Mouse (Mus musculus) midbrain, embryonic 11.5 days (tissue): ENCODE measurements around the gene Dlgap4. TPM values are rescaled to one million over a fixed set of nuclear protein-coding genes. Genes with fewer than 3 reads are reported as not detected.

Experiments used
- ATAC-seq: fragments of 200-750 bp; cut with Nextera tagmentation; 2 replicates; pipeline ENCODE4 v1.8.0; 2017; ENCODE audit warnings: moderate TSS enrichment, moderate library complexity; ENCODE audit not compliant: low FRiP score
- DNase-seq: peaks from one replicate; pipeline ENCODE4 v3.0.0; 2015; ENCODE audit warnings: low spot score; ENCODE audit errors: missing footprints
- H3K27ac ChIP-seq: fragments of 300-500 bp; sonication (generic); 2 replicates; pipeline ENCODE4 v1.5.1; 2014; ENCODE audit warnings: low read depth, low read length
- H3K27me3 ChIP-seq: fragments of 300-500 bp; sonication (generic); 2 replicates; pipeline ENCODE4 v1.6.1; 2014; ENCODE audit warnings: mild to moderate bottlenecking, low read length, moderate library complexity, mixed read lengths; ENCODE audit not compliant: control insufficient read depth, insufficient read depth
- H3K36me3 ChIP-seq: fragments of 300-500 bp; sonication (generic); 2 replicates; pipeline ENCODE4 v1.6.1; 2014; ENCODE audit warnings: mild to moderate bottlenecking, low read length, moderate library complexity, mixed read lengths; ENCODE audit not compliant: control insufficient read depth, insufficient read depth
- H3K4me1 ChIP-seq: fragments of 300-500 bp; sonication (generic); 2 replicates; pipeline ENCODE4 v1.6.1; 2014; ENCODE audit warnings: low read length; ENCODE audit not compliant: control insufficient read depth, insufficient read depth
- H3K4me2 ChIP-seq: fragments of 300-500 bp; sonication (generic); 2 replicates; pipeline ENCODE4 v1.6.1; 2014; ENCODE audit warnings: mild to moderate bottlenecking, moderate library complexity
- H3K4me3 ChIP-seq: fragments of 300-500 bp; sonication (generic); 2 replicates; pipeline ENCODE4 v1.5.1; 2014; ENCODE audit warnings: low read depth, low read length
- H3K9ac ChIP-seq: fragments of 300-500 bp; sonication (generic); 2 replicates; pipeline ENCODE4 v1.6.1; 2014; ENCODE audit warnings: low read length
- H3K9me3 ChIP-seq: fragments of 300-500 bp; sonication (generic); 2 replicates; pipeline ENCODE4 v1.6.1; 2016; ENCODE audit warnings: low read length; ENCODE audit not compliant: control insufficient read depth
- WGBS: fragments of 180-500 bp; shearing (Covaris S2); extraction: QIAGEN DNeasy Blood & Tissue Kit; methylation state at CpG from one replicate; pipeline ENCODE4 v1.1.7; 2014; 5-methylcytosine and 5-hydroxymethylcytosine counted together
- polyA plus RNA-seq: library from polyadenylated mRNA; unstranded; fragments of >200 nt; fragmentation: Nextera tagmentation; extraction: Ambion mirVana; gene quantifications from 2 replicates; pipeline ENCODE4 v1.2.1, GENCODE M21; 2014

The Dlgap4 gene
- polyA plus RNA-seq, 1 experiment from 2014 or later, result 127 TPM

DNA sequence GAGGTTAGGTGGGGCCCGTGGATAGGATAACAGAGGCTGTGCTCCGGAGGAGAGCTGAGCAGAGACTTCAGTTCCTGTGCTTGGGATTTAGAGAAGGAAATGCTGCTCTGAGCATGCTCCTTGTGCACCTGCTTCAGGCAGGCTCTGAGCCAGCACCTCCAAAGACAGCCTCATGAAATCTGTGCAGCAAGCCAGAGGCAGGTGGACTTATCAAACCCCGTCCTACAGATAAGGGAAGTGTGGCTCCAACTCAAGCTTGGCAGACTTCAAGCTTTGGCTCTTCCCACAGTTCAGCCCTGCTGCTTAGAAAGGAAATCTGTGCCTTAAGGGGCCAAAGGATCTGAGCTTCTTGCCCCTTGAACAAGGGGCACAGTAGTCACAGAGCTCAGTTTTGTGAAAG is 113.4 kb downstream of the Dlgap4 start:
- no peak overlapping the region for H3K27ac ChIP-seq
- H3K4me1 ChIP-seq, result peaks cover 24% of the 10 kb centered on the region
- ATAC-seq (no peak), DNase-seq (no peak)
- H3K4me2 ChIP-seq, result no peak overlapping the region
- no peak overlapping the region for H3K4me3 ChIP-seq
- H3K9ac ChIP-seq, result no peak overlapping the region
- no peaks in the 10 kb centered on the region; the same call in 1 of the 2 replicates for H3K36me3 ChIP-seq
- H3K9me3 ChIP-seq, result no peaks in the 10 kb centered on the region
- H3K27me3 ChIP-seq, result no peaks in the 10 kb centered on the region
- WGBS, result 84% methylated on average over 3 of the region's 3 CpGs

- 73% methylated on average over 9 of the region's 10 CpGs for WGBS
- ATAC-seq, result no peak
- H3K36me3 ChIP-seq, result no peaks in the 10 kb centered on the region; the same call in 1 of the 2 replicates
- H3K27ac ChIP-seq, result no peak overlapping the region
- no peaks in the 10 kb centered on the region for H3K9me3 ChIP-seq
- no peak overlapping the region for H3K9ac ChIP-seq
- no peak overlapping the region for H3K4me3 ChIP-seq
- H3K4me1 ChIP-seq, result peaks cover 8% of the 10 kb centered on the region; the same call in 1 of the 2 replicates
- H3K27me3 ChIP-seq, result no peaks in the 10 kb centered on the region
- DNase-seq, result no peak
- H3K4me2 ChIP-seq, result no peak overlapping the region
Measured at GRCm38 (mm10) chr2:156729537-156730469, 116.3 kb downstream of the Dlgap4 start.

DNA sequence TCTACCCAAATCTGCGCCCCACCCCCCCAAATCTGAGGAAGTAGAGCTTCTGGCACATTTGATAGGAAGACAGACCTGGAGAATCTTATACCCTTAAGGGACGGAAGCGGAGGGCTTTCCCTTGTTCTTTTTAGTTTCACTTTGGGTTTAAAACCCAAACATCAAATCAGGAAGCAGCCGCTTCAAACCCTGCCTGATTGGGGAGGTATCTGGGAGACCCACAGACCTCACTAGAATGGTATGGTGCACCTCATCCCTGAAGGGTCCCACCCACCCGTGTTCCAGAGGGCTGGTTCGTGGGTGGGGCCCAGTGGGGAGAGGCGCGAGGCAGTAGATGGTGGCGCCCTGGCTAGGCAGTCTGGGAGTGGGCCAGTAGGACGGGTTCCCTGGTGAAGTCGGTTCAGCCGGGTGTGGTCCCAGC is 117.0 kb downstream of the Dlgap4 start:
- peaks cover 8% of the 10 kb centered on the region; the same call in 1 of the 2 replicates for H3K4me1 ChIP-seq
- DNase-seq (no peak), ATAC-seq (no peak)
- H3K4me3 ChIP-seq, result no peak overlapping the region
- H3K4me2 ChIP-seq, result no peak overlapping the region
- WGBS, result 84% methylated on average over 12 of the region's 12 CpGs
- no peaks in the 10 kb centered on the region for H3K9me3 ChIP-seq
- no peak overlapping the region for H3K27ac ChIP-seq
- no peak overlapping the region for H3K9ac ChIP-seq
- no peaks in the 10 kb centered on the region for H3K27me3 ChIP-seq
- no peaks in the 10 kb centered on the region; the same call in 1 of the 2 replicates for H3K36me3 ChIP-seq

- Histone ChIP-seq H3K4me3 (no peak overlapping the region), H3K4me1 (peaks cover 5% of the 10 kb centered on the region), H3K9me3 (no peaks in the 10 kb centered on the region), H3K4me2 (no peak overlapping the region), H3K36me3 (no peaks in the 10 kb centered on the region; the same call in 1 of the 2 replicates), H3K9ac (no peak overlapping the region), H3K27ac (no peak overlapping the region), H3K27me3 (no peaks in the 10 kb centered on the region)
- no peak for ATAC-seq
- DNase-seq, result no peak
Measured at GRCm38 (mm10) chr2:156731592-156731991, 118.1 kb downstream of the Dlgap4 start.

DNA sequence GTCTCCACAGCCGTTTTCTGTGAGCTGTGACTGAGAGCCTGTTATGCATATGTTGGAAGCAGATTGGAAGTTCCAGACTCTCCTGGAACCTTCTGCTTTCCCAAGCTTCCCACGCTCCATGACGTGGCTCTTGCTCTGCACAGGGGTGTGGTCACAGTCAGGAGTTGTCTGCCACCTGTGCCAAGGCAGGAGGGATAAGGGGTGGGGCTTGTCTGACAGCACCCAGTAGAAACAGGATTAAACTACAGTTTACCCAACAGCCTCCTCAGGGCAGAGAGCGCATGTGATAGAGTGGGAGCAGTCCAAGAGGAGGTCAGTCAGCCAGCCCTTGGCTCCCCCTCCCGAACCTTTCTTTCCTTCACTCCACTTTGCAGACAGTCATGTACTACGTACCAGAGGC is 118.6 kb downstream of the Dlgap4 start:
- DNase-seq (no peak), ATAC-seq (no peak)
- 83% methylated on average over 6 of the region's 6 CpGs for WGBS
- Histone ChIP-seq H3K4me2 (no peak overlapping the region), H3K27ac (no peak overlapping the region), H3K9me3 (no peaks in the 10 kb centered on the region), H3K9ac (no peak overlapping the region), H3K4me3 (no peak overlapping the region), H3K4me1 (peaks cover 3% of the 10 kb centered on the region; the same call in 1 of the 2 replicates), H3K27me3 (no peaks in the 10 kb centered on the region), H3K36me3 (no peaks in the 10 kb centered on the region; the same call in 1 of the 2 replicates)

DNA sequence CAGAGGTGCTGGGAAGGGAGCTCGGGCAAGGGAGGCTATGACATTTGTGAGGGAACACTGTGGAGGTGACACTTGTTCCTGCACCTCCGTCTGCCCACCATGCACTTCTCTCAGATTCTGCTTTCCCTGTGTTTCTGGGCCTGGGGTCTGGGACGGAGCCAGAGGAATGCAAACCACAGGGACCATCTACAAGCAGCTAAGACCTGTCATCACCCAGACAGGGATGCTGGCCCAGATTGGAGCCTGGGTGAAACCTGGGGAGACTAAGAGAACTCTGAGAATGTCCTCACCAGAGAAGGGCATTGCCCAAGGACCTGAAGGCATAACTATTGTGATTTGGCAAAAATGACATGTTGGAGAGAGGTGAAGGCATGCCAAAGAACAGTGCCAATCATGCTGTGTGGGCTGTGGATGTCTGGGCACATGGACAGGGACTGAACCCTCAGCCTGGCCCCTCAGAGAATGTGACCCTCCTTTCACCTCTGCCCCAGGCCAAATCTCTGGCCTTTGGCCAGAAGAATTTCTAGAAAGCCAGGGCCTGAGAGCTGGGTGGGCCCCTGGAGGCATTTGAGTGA is 122.3 kb downstream of the Dlgap4 start:
- Histone ChIP-seq H3K4me1 (peaks cover 3% of the 10 kb centered on the region; the same call in 1 of the 2 replicates), H3K9me3 (no peaks in the 10 kb centered on the region), H3K27me3 (no peaks in the 10 kb centered on the region), H3K4me3 (no peak overlapping the region), H3K4me2 (no peak overlapping the region), H3K27ac (no peak overlapping the region), H3K9ac (no peak overlapping the region), H3K36me3 (no peaks in the 10 kb centered on the region)
- DNase-seq, result no peak
- 77% methylated on average over 3 of the region's 3 CpGs for WGBS
- ATAC-seq, result no peak

- Histone ChIP-seq H3K36me3 (no peaks in the 10 kb centered on the region), H3K4me1 (peaks cover 6% of the 10 kb centered on the region; the same call in 1 of the 2 replicates), H3K27me3 (no peaks in the 10 kb centered on the region), H3K27ac (no peak overlapping the region), H3K4me3 (no peak overlapping the region), H3K4me2 (no peak overlapping the region), H3K9ac (no peak overlapping the region), H3K9me3 (no peaks in the 10 kb centered on the region)
- 68% methylated on average over 7 of the region's 7 CpGs for WGBS
- ATAC-seq, result no peak
- DNase-seq, result no peak
Measured at GRCm38 (mm10) chr2:156736846-156737245, 123.3 kb downstream of the Dlgap4 start.

- no peaks in the 10 kb centered on the region for H3K9me3 ChIP-seq
- no peak overlapping the region for H3K4me3 ChIP-seq
- H3K36me3 ChIP-seq, result no peaks in the 10 kb centered on the region
- DNase-seq (no peak), ATAC-seq (no peak)
- H3K4me2 ChIP-seq, result no peak overlapping the region
- no peak overlapping the region for H3K27ac ChIP-seq
- H3K27me3 ChIP-seq, result no peaks in the 10 kb centered on the region
- peaks cover 12% of the 10 kb centered on the region; the same call in 1 of the 2 replicates for H3K4me1 ChIP-seq
- H3K9ac ChIP-seq, result no peak overlapping the region
- 84% methylated on average over 7 of the region's 7 CpGs for WGBS
Measured at GRCm38 (mm10) chr2:156737976-156738375, 124.5 kb downstream of the Dlgap4 start.

- Histone ChIP-seq H3K9ac (no peak overlapping the region), H3K4me3 (no peak overlapping the region), H3K36me3 (no peaks in the 10 kb centered on the region), H3K27ac (no peak overlapping the region), H3K4me2 (no peak overlapping the region), H3K4me1 (peaks cover 10% of the 10 kb centered on the region; the same call in 1 of the 2 replicates), H3K27me3 (no peaks in the 10 kb centered on the region), H3K9me3 (no peaks in the 10 kb centered on the region)
- DNase-seq, result no peak
- 89% methylated on average over 9 of the region's 9 CpGs for WGBS
- ATAC-seq, result no peak
Measured at GRCm38 (mm10) chr2:156741265-156741664, 127.8 kb downstream of the Dlgap4 start.
